Mouse (Mus musculus): ENCODE data around the gene Kcnip1. TPM values are rescaled to one million over a fixed set of nuclear protein-coding genes. Genes with fewer than 3 reads are reported as not detected.

Kcnip1 gene
- polyA plus RNA-seq, 1 experiment from 2014 or later: not detected

DNA sequence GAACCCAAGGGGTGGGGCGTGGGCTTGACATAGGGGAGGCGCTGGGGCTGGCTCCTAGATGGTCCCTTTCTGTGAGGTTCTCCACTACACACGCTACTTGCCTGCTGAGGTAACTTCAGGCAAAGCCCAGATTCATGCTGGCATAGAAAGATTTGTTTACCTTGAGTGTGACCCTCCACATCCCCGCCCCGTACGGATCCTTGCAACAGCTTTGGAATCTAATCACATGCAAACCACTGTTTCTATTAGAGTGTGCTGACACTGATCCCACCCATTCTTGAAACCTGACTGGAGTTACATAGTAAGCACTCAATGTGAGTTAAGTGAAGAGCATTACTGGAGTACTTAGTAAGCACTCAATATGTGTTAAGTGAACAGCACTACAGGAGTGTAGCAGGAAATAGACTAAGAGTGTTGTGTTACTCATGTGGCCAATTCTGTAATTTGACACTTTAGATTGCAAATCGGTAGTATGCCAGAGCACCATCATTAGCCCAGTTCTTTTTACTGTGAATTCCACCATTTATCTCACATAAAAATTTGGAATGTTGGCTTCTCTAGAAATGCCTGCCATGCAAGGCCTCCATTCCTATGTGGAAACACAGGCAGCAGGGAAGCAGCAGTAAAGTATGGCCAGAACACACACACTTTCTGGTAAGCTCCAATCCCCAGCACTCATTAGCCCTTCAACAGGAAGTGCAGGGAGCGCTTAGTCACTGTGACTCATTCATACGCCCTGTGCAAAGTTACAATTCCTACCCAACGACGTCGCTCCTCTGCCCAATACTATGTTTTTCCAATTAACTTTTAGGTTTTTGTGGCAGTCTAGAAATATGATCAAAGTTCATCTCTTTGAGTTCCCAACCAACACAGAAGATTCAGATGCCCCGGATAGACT is 332.7 kb downstream of the Kcnip1 start:
- Histone ChIP-seq H3K36me3 (ENCODE audit: inconsistent target) (no peaks in the 10 kb centered on the region), H3K79me2 (ENCODE audit: inconsistent target) (no peaks in the 10 kb centered on the region), H3K27ac (peak overlapping the region; percentile 32), H3K4me3 (ENCODE audit: inconsistent target) (no peak overlapping the region)
- 49% methylated on average over 13 of the region's 13 CpGs for WGBS (ENCODE audit: missing documents)

DNA sequence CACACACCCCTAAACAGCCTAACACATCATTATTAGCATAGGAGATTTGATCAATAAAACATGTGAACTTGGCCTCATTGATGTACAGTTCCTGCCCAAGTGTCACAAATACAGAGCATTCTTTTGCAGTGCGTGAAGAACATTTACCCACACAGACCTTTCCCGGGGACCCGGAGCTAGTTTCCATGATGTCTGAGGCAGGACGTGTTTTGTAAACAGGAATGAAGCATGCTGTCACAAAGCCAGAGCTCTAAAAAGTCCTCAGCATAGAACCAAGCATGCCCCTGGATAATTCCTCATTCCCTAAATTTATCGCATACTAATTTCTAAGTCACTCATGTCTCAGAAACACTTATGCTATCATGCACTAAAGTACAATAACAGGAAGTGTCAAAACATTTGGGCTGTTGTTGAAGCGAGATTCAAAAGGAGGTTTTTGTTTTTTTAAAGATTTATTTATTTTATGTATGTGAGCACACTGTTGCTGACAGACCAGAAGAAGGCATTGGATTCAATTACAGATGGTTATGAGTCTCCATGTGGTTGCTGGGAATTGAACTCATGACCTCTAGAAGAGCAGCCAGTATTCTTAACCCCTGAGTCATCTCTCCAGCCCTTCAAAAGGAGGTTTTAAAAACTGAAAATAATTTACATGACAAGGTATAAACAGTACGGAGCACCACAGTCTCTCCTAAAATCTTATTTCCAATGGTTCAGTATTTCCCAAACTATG is 336.9 kb downstream of the Kcnip1 start:
- H3K79me2 ChIP-seq (ENCODE audit: inconsistent target): no peaks in the 10 kb centered on the region
- 79% methylated on average over 7 of the region's 7 CpGs for WGBS (ENCODE audit: missing documents)
- H3K4me3 ChIP-seq (ENCODE audit: inconsistent target): no peak overlapping the region
- no peaks in the 10 kb centered on the region for H3K36me3 ChIP-seq (ENCODE audit: inconsistent target)
- no peak overlapping the region for H3K27ac ChIP-seq

DNA sequence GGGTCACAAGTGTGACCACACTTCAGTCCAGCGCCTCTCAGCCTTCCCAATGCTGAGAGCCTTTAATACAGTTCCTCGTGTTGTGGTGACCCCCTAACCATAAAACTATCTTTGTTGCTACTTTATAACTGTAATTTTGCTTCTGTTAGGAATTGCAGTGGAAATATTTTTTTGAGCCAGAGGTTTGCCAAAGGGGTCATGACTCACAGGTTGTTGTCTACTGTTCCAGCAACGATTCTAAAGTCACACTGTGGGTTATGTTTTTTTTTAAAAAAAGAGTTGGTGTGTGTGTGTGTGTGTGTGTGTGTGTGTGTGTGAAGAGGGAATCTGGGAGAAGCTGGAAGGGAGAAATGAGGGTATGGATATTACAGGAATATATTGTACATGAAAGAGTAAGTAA is 337.7 kb downstream of the Kcnip1 start:
- Histone ChIP-seq H3K36me3 (ENCODE audit: inconsistent target) (no peaks in the 10 kb centered on the region), H3K4me3 (ENCODE audit: inconsistent target) (no peak overlapping the region), H3K27ac (no peak overlapping the region), H3K79me2 (ENCODE audit: inconsistent target) (no peaks in the 10 kb centered on the region)
- 67% methylated on average over 3 of the region's 3 CpGs for WGBS (ENCODE audit: missing documents)

DNA sequence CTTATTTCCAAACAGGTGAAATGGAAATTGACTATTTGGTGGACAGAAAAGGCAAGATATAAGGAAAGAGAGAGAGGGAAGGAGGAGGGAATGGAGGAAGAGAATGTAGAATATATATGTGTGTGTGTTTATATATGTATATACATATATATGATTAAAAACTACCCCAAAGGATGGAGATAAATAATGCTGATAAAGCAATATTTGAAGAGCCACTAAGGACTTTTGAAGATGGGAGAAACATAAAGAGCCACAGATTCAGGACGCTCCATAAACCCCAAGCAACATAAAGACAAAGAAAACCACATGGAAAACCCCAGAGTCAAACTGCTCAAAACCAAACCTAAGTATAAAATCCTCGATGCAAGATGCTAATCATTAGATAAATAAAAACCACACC is 338.5 kb downstream of the Kcnip1 start:
- Histone ChIP-seq H3K27ac (no peak overlapping the region), H3K4me3 (ENCODE audit: inconsistent target) (no peak overlapping the region), H3K79me2 (ENCODE audit: inconsistent target) (no peaks in the 10 kb centered on the region), H3K36me3 (ENCODE audit: inconsistent target) (no peaks in the 10 kb centered on the region)
- WGBS (ENCODE audit: missing documents): 83% methylated on average over 2 of the region's 2 CpGs

DNA sequence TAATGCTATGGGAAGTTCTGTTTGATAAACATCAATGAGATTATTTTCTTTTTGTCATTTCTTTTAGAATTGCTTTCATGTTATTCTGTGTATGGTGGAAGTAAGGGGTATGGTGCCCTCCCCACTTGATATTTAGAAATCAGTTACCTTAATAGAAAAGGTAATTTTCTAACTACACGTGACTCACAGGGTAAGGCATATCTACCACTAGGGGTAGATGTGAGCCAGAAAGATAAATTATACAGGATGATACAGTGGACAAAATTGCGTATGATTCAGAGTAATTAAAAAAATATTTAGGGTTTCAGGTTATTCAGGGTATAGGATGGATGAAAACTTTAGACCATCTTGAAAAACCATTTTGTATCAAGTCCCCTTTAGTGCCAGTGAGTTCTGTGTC is 343.6 kb downstream of the Kcnip1 start:
- 79% methylated on average over 2 of the region's 2 CpGs for WGBS (ENCODE audit: missing documents)
- no peak overlapping the region for H3K4me3 ChIP-seq (ENCODE audit: inconsistent target)
- H3K27ac ChIP-seq: no peak overlapping the region
- no peaks in the 10 kb centered on the region for H3K79me2 ChIP-seq (ENCODE audit: inconsistent target)
- no peaks in the 10 kb centered on the region for H3K36me3 ChIP-seq (ENCODE audit: inconsistent target)

DNA sequence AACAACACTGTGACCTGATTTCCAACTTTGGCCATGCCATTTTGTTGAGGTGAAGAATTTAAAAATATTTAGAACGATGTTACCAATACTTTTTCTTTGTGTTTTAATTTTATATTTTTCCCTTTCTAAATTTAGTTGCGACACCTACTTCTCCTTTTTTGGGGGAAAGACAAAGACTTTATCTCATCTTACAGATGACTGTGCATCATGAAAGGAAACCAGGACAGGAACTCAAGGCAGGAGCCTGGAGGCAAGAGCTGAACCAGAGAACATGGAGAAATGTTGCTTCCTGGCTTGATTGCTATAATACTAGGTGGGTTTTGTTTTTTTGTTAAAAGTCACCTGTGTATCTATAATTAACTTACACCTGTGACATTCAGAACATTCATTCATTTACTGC is 355.8 kb downstream of the Kcnip1 start:
- WGBS (ENCODE audit: missing documents): 13% methylated on average over 2 of the region's 2 CpGs
- no peaks in the 10 kb centered on the region for H3K79me2 ChIP-seq (ENCODE audit: inconsistent target)
- H3K4me3 ChIP-seq (ENCODE audit: inconsistent target): no peak overlapping the region
- no peaks in the 10 kb centered on the region for H3K36me3 ChIP-seq (ENCODE audit: inconsistent target)
- no peak overlapping the region for H3K27ac ChIP-seq

DNA sequence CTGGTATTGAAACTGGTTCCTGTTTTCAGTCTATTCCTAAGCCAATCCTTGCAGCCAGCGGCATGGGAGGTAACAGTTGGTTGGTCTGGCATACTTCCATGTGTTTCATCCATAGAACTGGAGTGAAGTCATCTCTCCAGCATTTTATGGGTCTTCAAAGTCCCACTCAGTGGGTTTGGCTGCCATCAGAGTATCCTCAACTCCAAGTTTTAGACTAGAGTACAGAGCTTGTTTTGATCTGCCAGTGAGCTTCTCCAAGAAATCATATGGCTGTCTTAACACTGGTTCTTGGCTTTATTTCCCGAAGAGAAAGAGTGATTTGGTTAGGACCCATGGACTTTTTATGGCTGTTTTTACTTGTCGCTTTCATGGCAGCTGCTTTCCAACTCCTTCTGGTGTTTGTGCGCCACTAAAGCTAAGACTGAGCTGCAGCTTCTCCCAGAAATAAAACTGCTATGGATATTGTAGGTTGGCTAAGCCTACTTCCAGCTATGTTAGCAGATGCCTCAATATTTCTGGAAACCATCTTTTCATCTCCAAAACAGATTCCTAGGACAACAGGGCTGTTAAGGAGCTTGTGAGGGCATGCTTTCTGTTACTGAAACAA is 365.7 kb downstream of the Kcnip1 start:
- Histone ChIP-seq H3K4me3 (ENCODE audit: inconsistent target) (no peak overlapping the region), H3K36me3 (ENCODE audit: inconsistent target) (no peaks in the 10 kb centered on the region), H3K27ac (no peak overlapping the region), H3K79me2 (ENCODE audit: inconsistent target) (no peaks in the 10 kb centered on the region)
- WGBS (ENCODE audit: missing documents): 89% methylated on average over 4 of the region's 4 CpGs

DNA sequence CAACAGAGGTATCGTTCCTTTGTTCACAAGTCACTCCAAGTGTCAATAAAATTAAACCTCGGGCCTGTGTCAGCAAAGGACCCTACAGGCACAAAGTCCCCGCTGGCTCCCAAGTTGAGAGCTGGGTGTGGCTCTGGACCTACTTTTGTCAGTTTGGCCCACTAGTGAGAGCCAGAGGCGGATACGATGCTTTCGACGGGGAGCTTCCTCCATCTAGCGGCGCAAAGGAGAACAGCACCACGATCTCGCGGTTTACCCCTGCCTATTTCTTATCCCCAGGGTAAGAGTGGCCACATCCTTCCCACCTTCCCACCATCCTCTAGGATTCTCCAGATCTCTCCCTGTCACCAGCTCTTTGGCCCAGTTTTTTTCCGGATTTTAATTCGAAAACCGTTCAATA is 378.7 kb downstream of the Kcnip1 start:
- Histone ChIP-seq H3K4me3 (ENCODE audit: inconsistent target) (no peak overlapping the region), H3K27ac (no peak overlapping the region), H3K79me2 (ENCODE audit: inconsistent target) (no peaks in the 10 kb centered on the region), H3K36me3 (ENCODE audit: inconsistent target) (no peaks in the 10 kb centered on the region)
- 11% methylated on average over 15 of the region's 15 CpGs for WGBS (ENCODE audit: missing documents)

DNA sequence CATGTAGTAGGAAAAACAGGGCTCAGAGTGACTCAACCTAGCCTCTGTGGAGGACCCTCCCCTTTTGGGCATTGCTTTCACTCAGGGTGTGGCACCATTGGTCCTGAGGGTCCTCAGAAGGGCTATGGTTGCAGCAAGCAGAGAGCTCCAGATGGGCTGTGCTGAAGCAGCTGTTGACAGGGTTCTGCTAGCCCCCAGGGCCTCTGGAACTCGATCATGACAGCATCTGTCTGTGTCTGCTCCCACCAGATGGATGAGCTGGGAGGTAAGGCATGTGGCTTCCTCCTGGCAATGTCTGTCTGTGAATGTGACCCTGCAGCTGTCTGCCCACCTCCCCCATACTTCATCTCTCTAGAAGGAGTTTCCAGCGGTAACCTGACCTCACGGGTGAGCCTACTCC is 385.2 kb downstream of the Kcnip1 start:
- Histone ChIP-seq H3K4me3 (ENCODE audit: inconsistent target) (no peak overlapping the region), H3K36me3 (ENCODE audit: inconsistent target) (no peaks in the 10 kb centered on the region), H3K79me2 (ENCODE audit: inconsistent target) (no peaks in the 10 kb centered on the region), H3K27ac (no peak overlapping the region)
- 69% methylated on average over 3 of the region's 3 CpGs for WGBS (ENCODE audit: missing documents)

DNA sequence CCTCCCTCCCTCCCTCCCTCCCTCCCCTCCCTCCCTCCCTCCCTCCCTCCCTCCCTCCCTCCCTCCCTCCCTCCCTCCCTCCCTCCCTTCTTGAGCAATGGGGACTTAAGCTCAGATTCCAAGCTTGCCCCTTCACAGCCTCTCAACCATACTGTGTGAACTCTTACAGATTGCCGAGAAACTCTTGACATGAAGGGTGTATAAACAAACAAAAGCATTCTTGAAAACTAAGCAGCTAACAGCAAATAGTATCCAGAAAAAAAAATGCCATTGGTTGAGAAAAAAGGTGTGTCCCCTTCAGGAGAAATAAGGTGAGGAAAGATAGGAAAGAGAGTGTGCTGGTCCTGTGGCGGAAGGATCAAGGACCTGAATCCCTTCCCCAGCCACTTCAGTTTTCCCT is 389.8 kb downstream of the Kcnip1 start:
- Histone ChIP-seq H3K36me3 (ENCODE audit: inconsistent target) (no peaks in the 10 kb centered on the region), H3K27ac (no peak overlapping the region), H3K79me2 (ENCODE audit: inconsistent target) (no peaks in the 10 kb centered on the region), H3K4me3 (ENCODE audit: inconsistent target) (no peak overlapping the region)
- 59% methylated on average over 2 of the region's 2 CpGs for WGBS (ENCODE audit: missing documents)

DNA sequence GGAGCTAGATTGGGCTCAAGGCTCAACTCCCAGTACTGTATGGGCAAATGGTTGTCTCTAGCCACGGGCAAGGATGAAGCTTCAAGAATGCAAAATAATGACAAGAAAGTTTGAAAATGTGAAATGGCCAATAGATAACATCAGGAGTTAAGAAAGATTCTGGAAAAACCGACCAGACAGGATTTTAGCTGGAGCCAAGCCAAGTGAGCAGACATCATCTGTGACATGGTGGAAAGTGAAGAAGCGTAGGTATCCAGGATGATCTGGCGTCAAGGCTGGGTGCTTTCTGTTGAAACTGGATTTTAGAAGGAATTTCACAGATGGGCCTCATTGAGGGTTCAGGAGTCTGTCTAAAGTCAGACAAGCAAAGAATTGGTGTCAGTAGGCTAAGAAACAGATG is 394.0 kb downstream of the Kcnip1 start, which contains the start of gene D130052B06Rik:
D130052B06Rik (plus strand) TSS at position 317 of the 400 bp plus-strand sequence.
- 76% methylated on average over 4 of the region's 4 CpGs for WGBS (ENCODE audit: missing documents)
- no peak within 1 kb of the TSS for H3K27ac ChIP-seq
- H3K4me3 ChIP-seq (ENCODE audit: inconsistent target): no peak within 1 kb of the TSS
- H3K36me3 ChIP-seq (ENCODE audit: inconsistent target): no peaks in the 10 kb centered on the region
- H3K79me2 ChIP-seq (ENCODE audit: inconsistent target): no peaks in the 10 kb centered on the region

DNA sequence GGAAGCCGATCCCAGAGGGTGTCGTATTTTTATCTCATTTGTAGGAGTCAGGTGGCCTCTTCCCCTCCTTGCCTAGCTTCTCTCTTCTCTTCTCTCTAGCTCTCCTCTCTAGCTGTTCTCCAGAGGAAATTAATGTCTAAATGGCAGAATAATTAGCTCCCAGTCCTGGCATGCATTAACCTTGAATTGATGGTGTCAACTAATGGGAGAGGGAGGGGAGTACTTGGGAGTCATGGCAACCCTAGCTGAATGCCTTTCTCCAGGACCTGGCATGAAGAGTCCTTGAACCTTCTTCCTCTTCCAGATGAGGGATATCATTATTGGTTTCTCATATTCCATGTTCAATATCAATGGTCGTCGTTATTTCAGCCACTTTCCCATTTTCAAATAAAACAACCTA is 396.3 kb downstream of the Kcnip1 start:
- Histone ChIP-seq H3K36me3 (ENCODE audit: inconsistent target) (no peaks in the 10 kb centered on the region), H3K79me2 (ENCODE audit: inconsistent target) (no peaks in the 10 kb centered on the region), H3K27ac (no peak overlapping the region), H3K4me3 (ENCODE audit: inconsistent target) (no peak overlapping the region)
- 87% methylated on average over 4 of the region's 4 CpGs for WGBS (ENCODE audit: missing documents)

DNA sequence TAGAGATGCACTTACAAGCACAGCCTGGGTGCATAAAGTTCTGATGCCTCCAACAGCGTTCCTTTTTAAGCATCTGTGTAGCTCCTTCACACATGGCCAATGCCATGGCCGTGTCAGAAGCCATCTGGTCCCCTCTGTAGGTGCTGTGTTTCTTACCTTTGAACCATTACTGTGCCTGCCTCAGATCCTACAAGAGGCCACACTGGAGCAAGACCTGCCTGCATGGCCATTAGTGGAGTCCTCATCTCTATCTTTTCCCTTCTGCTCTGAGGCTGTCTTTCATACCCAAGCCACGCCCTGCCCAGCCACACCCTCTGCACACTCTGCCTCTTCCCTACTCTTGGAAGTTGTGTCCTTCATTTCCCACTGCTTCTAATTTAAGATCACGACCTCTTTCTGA is 400.1 kb downstream of the Kcnip1 start:
- 76% methylated on average over 4 of the region's 4 CpGs for WGBS (ENCODE audit: missing documents)
- no peaks in the 10 kb centered on the region for H3K36me3 ChIP-seq (ENCODE audit: inconsistent target)
- no peak overlapping the region for H3K4me3 ChIP-seq (ENCODE audit: inconsistent target)

DNA sequence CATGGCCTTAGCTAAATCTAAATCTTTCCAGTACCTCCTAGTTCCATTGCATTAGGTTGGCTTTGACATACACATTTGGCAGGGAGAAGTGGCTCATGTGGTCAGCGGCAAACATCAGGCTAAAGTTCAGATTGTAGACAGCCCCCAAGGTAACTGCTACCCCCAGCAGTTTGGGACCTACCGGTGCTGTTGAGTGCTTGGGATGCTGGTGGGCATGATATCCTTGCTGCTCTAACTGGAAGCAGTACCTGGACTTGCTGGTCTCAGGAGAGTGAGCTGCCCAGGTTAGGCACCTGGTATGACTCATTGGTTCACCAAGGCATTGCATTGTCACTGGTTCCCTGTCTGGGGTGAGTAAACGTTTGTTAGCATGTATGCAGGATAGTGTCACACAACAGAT is 402.2 kb downstream of the Kcnip1 start:
- no peaks in the 10 kb centered on the region for H3K79me2 ChIP-seq (ENCODE audit: inconsistent target)
- WGBS (ENCODE audit: missing documents): 90% methylated on average over 3 of the region's 3 CpGs
- H3K4me3 ChIP-seq (ENCODE audit: inconsistent target): no peak overlapping the region
- H3K36me3 ChIP-seq (ENCODE audit: inconsistent target): no peaks in the 10 kb centered on the region
- no peak overlapping the region for H3K27ac ChIP-seq

More for the DNA sequence above, 400.1 kb downstream of the Kcnip1 start:
- no peaks in the 10 kb centered on the region for H3K79me2 ChIP-seq (ENCODE audit: inconsistent target)
- H3K27ac ChIP-seq: no peak overlapping the region

DNA sequence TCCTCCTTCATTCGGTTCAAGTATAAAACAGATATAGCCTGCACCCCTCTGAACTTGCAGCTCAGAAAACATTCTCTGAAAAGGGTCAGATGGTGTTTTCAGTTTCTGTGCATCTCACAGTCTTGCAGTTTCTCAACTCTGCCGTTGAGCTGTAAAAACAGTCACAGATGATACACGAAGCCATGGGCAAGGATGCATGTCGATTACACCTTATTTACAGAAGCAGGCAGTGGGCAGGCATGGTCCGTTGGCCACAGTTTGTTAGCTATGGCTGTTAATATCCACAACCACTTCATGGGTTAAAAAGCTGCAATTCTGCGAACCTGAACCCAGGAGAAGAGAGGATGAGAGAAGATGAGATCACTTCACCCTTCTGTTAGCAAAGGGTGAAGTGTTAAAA is 406.3 kb downstream of the Kcnip1 start:
- no peak overlapping the region for H3K27ac ChIP-seq
- H3K36me3 ChIP-seq (ENCODE audit: inconsistent target): no peaks in the 10 kb centered on the region
- WGBS (ENCODE audit: missing documents): 93% methylated on average over 6 of the region's 6 CpGs
- H3K79me2 ChIP-seq (ENCODE audit: inconsistent target): no peaks in the 10 kb centered on the region
- no peak overlapping the region for H3K4me3 ChIP-seq (ENCODE audit: inconsistent target)
